Mouse (Mus musculus) neutrophil, adult 59 days (primary cell): Measurements from ENCODE around the gene Lef1. TPM values are rescaled to one million over a fixed set of nuclear protein-coding genes. Genes with fewer than 3 reads are reported as not detected.

ENCODE experiments used
- total RNA-seq, 2 experiments: library from RNA; stranded (reverse); gene quantifications; 1 replicate in 1 of 2; 2 replicates in 1 of 2; pipeline ENCODE4 v1.2.4; 2023

Gene Lef1
- total RNA-seq = 1 to 10 TPM; 1.7 to 4.3 TPM

DNA sequence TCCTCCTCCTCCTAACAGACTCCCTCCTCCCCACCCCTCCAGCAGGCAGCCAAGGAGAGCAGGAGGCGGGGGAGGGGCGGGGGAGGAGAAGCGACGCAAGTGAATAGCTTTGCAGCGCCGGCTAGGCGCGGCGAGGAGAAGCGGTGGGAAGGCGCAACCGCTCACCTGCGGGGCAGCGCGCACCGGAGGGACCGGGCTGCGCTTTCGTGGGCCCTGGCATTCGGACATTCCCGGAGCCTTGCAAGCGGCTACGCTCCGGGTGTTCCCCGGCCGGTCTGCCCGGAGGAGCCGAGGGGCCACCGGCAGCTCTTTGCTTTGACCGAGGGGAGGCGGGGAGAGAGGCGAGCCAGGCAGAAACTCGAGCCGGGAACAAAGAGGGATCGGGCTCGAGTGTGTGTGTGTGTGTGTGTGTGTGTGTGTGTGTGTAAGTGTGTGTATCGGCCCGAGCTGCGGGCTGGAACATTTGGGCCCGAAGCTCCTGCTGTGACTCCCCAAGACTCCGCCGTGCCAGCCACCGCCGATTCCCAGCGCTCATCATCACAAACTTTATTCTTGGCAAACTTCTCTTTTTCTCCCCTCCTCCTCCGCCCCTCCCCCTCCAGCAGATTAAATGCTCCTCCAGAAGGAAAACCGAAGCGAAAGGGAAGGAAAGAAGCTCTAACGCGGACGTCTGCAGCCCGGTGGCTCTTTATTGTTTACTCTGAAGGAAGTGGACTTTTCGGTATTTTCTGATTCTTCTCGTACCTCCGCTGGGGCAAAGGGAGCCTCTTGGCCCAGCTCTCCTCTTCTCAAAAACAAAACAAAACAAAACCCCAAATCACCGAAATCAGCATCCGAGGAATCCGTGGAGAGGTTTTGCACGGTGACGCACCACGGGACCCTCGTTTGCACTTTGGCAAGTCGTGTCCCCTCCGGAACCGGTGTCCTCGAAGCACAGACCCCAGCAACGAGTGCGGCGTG, at the start of gene Lef1:
Lef1 (plus strand) TSS at position 281 of the 960 bp plus-strand sequence.

DNA sequence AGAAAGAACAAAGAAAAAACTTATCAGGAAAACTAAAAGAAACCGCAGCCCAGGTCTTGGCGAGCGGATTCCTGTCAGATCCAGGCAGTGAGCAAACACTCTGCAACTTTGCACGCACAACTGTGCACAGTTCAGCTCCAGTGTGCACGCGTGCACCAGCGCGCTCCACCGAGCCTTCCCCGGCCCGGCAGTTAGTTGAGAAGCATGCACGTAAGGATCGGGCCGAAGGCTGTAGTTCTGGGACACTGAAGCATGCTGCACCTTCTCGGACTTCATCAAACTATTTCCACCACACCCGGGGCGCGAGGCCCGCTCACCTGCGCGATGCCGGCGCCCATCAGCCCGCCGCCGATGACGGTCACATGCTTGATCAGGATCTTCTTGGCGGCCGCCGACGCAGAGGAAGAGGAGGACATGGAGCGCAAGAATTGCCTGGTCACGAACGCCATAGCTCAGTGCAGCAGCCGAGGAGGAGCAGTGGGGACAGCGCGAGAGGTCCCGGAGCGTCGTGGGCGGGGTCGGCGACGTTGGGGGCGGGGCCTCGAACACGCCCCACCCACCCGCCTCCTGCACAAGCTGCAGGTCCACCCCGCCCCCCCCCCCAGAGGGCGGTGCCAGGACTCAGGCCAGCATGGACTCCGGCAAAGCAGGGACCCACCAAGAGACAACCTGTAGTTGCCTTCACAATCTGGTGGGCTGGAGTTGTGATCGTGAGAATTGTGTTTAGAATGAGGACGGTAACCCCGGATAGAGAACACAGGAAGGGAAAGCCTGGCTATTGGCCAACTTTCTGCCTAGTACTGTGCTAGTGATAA, 161.5 kb downstream of the Lef1 start, which contains the start of gene Hadh:
Hadh (minus strand) TSS at position 543 of the 815 bp plus-strand sequence.

Other genes with a start within 250 kb of the Lef1 start
- 10 to 100 TPM; 12.9 to 15.3 TPM for gene Hadh, start 161.6 kb downstream of the Lef1 start, total RNA-seq
- under 1 TPM; 0.51 to 0.88 TPM for gene Cyp2u1, start 192.8 kb downstream of the Lef1 start, total RNA-seq